Mouse (Mus musculus) testis, postnatal 14 days (tissue): Measurements from ENCODE around the gene Card10.

Source experiments
- DNase-seq: peaks from one replicate; pipeline ENCODE4 v3.0.0; 2021; ENCODE audit warnings: low spot score

Gene Card10

DNA sequence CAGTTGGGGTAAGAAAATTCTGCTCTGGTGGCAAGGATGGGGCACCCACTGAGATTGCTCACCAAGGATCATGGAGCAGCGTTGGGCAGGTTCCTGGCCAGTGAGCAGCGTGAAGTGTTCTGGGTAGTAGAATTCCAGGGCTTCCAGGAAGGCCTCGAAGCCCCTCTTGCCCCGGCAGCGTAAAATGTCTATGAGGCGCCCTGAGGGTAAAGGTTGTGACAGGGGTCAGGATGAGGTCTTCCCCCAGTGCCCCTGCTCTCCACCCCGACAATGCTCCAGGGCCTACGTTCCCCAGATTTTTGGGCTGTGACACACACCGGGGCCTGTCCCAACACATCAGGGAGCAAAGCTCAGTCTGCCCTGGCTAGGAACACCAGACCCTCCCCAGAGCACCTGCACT lies 1.3 kb downstream of the Card10 start:
- DNase-seq, result no peak

DNA sequence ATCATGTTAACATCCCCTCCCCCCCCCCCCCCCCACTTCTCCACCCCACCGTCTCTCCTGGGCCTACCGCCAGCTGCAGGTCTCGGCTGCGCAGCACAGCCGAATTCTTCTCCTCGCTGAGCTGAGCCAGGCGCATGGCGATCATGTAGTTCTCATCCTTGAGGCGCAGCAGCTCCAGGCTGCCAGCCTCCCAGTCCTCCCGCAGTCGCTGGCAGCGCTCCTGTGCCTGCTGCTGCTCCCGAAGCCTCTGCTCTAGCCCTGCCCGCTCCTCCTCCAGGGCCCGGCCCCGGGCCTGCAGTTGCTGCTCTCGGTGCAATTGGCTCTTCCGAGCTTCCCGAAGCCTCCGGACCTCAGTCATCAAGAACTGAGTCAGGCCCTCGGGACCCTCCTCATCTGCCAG lies 3.8 kb downstream of the Card10 start:
- no peak for DNase-seq

DNA sequence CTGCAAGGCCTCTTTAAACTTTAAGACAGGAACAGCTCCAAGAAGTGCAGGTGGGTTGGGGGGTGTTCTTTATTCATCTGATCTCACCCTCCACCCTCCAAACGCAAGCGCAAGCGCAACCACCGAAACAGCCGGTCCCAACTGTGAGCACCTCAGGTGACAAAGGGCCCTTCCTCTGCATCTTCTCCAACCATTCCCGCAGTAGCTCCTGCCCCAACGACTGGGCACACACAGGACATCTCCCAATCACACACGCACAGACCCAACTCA lies 5.8 kb downstream of the Card10 start:
- DNase-seq, result no peak

DNA sequence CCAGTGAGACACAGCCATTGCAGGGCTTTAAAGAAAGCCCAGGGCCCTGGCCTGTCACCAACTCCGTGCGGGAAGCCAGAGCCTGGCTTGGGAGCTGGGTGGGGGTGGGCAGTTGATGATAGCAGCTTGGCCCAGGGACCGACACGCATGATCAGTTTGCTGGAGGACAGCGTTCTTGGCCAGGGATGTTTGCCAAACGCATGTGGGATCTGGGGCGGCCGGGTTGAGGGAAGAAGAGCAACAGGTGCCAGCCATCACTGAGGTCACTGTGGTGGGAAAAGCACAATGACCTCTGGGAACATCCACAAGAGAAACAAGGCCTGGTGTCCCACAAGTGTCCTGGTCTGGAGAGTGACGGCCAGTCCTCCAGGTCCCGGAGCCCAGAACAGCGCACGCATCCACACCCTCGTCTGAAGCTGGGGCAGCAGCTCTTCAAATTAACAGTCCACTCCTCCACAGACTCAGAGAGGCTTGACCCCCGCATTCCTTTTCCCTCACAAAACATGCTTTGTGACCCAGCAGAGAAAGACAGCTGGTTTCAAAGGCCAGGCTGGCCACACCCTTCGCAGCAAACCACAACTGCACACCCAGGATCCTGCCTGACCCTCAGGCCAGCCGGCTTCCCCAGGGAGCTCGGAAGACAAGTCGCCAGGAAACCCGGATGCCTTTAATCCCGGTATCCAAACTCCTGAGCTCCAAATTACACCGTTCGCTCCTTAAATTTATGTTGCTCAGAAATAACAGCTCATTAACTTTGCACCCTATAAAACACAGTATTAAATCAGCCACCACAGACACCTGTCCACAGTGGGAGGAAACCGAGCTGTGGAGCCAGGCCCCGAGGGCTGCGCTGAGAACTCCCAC lies 6.4 kb downstream of the Card10 start:
- DNase-seq, result no peak

DNA sequence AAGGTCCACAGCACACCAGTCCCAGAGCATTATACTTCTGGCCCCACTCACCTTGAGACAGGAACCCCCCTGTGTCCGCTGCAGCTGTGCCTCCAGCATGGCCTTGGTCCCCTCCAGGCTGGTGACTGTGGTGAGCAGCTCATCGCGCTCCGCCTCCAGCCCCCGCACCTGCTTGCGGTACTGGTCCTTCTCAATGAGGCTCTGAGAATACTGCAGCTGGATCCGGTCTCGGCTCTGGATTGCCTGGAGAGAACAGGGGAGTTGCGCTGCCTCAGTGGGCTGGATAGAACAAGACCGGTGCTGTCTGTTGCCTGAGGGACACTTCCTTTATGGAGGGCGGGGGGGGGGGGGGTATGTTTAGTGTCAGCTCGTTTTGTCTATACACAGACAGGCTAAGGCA lies 11.9 kb downstream of the Card10 start:
- DNase-seq, result no peak

DNA sequence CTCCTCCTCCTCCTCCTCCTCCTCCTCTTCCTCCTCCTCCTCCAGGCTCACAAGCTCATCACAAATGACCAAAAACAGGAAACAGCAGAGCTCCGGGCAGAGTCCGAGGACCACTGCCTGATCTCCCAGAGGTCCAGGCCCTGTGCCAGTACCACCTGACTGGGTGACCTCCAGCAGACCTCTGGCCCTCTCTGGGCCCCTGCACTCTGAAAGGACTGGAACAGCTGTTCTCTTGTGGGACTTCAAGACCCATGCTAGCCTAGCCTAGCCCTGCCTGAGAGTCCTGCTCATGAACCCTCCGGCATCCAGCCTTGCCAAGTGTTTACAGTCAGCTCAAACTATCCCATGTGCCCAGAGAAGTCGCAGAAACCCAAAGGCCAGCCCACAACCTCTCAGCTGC lies 12.4 kb downstream of the Card10 start:
- DNase-seq, result no peak

DNA sequence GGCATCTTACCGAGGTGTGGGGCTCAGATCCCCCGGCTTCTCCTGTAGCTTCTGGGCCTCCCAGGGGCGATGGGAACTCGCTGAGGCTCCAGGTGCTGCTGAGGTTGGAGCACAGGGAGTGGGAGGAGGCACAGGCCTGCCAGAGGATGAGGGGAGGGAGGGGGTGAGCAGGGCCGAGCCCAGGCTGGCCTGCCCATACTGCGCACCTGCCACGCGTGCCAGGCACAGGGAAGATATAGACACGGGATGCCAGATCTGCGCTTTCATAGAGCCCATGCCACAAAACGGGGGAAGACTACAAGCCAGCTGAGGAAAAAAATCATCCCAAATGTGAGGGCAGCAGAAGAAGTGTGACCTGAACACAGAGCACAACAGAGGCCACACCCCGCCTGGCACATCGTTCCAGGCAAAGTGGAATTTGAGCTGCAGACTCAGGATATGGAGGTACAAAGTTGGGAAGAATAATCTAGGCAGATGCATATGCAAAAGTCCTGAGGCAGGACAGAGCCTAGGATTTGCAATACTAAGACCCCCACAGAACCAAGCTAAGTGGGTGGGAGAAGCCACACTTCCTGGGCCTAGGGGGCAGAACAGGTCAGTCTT lies 13.0 kb downstream of the Card10 start:
- no peak for DNase-seq

DNA sequence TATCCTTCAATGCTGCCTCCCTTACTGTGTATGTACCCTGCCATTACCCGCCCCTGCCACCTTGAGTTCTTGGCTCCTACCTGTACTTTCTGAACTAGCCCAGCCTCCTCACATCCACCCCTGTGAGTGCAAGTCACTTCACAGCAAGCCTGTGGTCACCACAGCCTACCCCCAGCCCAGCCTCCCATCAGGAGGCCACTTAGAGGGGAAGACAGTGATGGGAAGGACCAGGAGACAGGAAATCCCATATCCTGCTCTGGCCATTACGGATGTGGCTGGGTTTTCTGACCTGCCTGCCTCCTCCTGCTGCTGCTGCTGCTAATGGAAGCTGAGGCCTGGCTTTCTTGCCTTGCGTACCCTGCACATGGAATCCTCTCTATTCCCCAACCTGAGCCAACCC lies 14.8 kb downstream of the Card10 start:
- DNase-seq, result no peak

DNA sequence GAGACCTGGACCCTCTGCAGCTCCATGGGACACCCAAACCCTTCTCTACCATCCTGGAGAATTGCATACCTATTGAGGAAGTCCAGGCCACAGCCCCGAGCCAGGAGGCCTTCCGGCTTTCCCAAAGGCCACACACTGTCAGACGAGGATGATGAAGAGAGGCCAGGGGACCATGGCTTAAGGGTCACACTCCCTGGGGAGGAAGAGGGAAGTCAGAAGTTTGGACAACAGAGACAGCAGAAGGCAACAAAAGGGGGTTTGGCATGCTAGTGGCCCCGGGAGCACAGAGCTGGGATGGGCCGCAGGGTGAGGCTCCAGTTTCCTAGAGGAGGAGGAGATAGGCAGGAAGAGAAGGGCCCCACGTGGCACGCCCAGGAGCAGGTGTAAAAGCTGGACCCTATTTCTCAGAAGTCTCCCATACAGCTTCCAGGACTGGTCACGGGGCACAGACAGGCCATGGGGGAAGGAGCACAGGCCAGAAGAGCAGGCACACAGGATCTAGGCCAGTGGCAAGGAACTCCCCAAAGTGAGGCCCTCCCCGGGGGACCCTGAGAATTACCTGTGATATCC lies 15.5 kb downstream of the Card10 start:
- no peak for DNase-seq

DNA sequence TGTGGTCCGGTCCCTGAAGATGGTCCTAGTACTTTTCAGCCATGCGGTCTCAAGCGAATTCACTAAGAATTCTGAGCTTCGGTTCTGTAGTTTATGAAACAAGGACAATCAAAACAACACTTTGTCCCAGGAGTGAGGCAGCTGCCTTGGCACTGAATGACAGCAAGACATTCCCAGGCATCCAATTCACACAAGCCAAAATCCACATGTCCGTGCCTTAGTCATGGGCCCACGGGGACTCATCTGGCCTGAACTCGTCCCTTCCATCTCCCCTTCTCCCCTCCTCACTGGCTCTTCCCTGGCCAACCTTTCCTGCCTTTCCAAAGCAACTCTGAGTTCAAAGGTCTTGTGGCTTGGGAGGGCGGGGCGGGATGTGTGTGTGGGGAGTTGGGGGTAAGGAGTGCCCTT lies 16.4 kb downstream of the Card10 start:
- DNase-seq, result no peak

DNA sequence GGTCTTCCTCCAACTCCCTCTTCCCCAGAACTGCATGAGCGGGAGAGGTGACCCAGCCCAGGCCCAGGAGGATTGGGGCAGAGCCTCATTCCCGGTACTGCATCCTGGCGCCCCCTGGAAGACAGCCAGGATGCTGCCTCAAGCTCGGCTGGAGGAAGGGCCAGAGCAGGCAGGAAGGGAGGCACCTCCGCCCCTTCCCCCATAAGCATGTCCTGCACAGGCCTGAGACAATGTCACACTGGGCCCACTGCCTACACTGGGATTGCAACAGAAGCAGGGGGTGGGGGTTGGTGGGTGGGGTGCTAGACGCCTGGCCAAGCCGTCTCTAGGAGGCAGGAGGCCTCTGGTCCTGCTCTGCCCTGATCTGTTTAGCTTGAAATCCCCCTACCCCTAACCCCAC lies 16.9 kb downstream of the Card10 start:
- no peak for DNase-seq

DNA sequence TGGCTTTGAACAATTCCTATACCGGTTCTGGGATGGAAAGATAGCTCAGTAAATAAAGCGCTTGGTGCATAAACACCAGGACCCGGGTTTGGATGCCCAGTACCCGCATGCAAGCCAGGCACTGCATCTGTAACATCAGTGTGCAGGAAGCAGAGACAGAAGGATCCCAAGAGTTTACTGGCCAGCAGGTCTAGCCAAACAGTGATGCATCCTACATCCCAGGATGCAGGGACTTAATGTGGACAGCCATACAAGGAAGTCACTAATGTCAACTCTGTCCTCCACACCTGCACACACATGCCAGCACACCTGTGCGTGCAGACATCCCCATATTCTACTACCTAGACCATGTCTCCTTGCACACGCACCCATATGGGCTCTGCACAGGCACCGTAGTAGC lies 17.6 kb downstream of the Card10 start:
- no peak for DNase-seq

DNA sequence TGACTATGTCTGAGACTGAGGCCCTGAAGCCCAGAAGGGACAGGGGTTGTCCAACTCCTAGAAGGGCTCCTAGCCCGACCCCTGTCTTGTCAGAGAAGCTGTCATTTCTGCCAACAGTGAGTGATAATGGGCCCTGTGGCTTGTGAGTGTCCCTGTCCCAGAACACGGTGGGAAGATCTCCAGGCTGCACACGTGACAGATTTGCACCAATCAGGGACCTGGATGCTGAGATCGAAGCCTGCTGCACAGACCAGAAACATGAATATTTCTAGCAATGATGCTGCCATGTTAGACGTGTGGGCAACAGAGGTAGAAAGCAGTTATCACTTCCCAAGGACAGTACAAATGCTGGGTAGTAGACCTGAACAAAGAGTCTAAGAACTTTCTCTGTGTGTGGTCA lies 18.3 kb downstream of the Card10 start:
- no peak for DNase-seq

DNA sequence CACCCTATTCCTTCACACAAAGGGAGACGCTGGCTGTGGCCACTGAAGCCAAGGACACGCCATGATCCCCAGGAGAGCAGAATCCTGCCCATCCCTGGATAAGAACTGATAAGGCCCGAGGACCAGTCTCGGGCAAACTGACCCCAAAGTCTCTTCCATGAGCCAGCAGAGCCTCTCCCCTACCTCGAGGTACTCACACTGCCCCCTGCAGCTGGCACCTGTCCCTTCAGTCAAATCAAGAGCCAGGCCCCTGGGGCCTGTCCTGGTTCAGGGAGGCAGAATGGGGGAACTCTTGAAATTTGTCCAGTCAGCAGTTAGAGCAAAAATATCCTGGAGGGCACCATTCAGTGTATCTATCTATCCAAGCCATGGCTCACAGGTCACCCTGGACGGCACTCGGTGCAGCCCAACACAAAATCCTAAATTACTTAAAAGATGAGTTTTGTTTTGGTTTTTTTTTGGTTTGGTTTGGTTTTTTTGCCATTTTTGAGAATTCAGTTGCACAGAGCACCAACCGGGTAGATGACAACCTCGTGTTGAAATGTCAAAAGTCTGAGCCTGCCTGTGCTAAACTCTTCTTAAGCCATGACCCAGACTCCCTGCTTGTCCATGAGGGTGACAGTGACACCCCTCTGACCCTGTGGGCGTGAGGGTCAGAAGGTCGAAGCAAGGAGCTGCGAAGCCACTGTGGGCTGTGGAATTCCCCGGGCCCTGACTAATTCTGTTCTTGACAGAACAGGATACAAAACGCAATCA lies 20.3 kb downstream of the Card10 start:
- DNase-seq, result no peak

DNA sequence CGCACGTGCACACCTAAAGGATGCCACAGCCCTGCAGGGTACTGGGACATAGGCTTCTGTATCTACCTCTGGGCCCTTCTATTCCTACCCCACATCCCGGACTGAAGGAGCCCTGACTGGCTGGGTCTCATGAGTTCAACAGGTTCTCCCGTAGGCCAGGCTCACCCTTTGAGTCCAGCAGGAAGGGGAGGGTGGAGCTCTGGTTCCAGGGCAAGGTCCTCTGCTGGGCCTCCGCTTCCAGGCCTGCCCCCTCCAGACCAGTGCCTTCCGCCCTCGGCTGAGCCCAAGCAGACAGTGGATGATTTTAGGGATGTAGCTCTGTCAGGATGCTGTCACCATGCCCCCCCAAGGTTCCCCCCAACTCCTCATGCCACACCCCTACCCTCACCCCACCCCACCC lies 21.9 kb downstream of the Card10 start:
- no peak for DNase-seq

DNA sequence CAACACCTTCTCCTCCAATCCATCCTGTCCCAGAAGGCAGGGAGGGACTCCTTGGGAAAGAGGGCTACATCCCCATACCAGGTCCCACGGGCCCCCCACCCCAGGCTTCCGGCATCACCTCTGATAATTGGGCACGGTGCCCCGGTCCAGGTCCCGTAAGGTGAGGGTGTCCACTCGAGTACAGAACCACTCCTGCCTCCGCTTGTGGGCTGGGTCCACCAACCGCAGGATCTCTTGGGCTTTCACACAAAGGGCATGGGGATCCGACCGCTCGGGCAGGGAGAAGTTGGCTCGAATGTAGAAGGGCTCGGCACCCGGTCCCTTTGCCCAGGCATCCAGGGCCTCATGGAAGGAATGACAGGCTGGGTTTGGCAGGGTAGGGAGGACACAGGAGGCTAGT lies 22.5 kb downstream of the Card10 start:
- DNase-seq, result no peak

DNA sequence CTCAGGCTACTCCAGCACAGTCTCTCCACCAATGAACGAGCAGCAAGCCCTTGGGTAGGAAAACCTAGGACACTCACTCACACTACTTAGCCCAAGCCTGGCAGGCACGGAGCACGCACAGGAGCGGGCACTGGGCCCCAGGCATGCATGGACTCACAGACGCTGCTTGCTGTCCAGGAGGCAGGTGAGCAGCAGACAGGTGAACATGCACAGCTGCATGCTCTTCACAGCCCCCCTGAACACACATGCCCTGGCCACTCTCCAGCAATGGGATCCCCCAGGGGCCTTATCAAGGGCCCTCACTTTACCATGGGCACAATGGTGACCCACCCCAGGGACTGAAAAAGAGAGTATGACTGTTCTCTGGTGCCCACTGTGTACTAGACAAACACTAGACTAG lies 23.2 kb downstream of the Card10 start:
- no peak for DNase-seq

DNA sequence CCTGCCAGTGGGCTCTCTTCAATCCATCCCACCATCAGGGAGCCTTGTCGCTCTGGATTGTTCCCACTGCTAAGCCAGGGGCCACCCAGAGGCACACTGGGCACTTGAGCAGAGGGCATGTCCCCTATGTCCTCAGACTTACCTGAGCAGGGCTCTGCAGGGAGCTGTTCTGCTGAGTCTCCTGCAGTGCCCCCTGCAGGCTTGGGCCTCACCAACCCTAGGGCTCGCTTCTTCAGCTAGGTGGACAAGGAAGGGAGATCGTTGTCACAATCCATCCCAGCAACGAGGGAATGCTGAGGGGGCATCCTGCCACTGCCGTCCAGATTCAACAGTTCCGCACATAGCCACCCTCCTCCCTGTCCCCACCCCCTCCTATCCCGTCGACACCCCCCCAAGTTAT lies 23.6 kb downstream of the Card10 start:
- no peak for DNase-seq

DNA sequence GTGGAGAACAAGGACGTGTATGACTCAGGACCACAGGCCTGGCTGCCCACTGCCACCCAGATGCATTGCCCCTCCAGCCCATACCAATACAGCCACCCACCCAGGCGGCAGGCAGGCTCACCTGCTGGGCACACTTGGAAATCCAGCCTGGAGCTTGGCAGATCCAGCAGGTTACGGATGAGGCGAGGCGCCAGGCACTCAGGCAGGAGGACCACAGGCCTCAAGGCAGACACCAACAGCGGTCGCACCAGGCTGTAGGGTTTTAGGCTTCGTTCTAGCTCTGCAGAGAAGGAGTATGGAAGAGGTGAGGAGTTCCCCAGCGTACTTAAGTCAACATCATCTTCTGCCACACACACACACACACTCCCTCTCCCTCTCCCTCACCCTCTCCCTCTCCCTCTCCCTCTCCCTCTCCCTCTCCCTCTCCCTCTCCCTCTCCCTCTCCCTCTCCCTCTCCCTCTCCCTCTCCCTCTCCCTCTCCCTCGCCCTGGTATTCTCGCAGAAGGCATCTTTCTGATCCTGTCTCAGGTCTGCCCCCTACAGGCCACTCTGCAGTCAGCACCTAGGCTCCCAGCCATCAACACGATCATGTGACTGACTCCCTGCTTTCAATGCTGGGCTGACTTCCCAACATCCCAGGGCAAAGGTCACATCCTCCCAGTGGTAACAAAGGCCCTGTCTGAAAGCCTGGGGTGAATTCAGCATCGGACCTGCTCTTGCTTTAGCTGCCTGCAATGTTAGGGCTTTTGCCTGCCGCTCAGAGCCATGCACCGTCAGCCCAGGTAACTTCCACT lies 24.6 kb downstream of the Card10 start:
- peak; percentile 64 for DNase-seq

DNA sequence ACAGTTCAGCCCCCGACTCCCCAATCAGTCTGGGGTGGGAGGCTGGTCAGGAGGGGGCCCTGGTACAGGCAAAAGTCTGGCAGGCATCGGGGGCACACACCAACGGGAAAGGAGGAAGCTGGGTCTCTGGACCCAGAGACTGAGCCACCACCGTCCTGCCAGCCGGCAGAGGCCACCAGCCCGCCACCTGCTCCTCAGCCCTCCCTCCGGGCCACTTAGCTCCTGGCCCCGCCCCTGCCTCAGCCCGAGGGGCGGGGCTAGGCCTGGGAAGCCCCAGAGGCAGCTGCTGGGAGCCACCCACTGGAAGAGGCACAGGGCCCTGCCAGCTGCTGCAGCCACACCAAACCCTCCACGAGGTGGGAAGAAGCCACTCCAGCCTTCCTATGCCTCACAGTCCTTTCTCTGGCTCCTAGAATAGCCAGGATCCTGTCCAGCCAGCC lies 29.5 kb downstream of the Card10 start, which contains the start of gene Mfng:
Gene Mfng, minus strand, starts transcription at position 186 of the 440 bp plus-strand sequence.
- peak; percentile 42 for DNase-seq

DNA sequence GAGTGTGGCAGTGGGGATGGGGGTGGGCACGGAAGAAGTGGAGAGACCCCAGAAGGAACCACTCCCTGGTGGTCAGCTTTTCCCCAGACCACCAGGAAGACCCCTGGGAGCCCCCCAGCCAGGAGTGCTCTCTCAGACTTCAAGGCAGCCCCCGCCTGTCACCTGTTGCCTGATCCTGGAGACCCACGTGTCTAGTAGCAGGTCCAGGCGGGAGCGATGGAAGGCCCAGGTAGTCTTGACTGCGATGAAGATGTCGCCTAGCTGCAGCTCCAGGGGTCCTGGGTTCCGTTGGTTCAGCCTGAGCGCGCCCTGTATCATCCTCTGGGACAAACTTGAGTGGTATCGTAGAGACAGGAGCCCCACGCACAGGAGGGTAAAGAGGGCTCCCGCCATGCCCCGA lies 30.0 kb downstream of the Card10 start:
- no peak for DNase-seq

DNA sequence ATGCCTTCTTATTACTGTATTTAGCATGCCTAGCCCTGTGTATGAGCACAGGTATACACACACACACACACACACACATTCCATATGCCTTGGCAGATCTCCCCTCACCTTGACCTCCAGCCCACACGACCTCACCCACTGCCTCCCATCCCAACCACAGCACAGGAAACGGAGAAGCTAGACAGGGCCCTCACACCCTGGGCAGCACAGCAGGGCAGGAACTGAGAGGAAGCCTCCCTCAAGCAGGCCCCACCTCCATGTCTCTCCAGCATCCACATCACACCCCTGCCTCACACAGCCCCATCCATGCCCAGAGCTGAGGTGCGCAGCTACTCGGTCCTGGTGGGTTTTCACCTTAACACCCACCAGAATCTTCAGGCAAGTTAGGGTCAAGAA lies 30.5 kb downstream of the Card10 start:
- no peak for DNase-seq
